Mouse (Mus musculus) MEL (cell line): Measurements from ENCODE around the gene H3f3b.

Experiments used
- CTCF ChIP-seq, 3 experiments: IDR thresholded peaks in 2 of 3; conservative IDR thresholded peaks in 1 of 3; 2 replicates each; pipeline ENCODE4 v1.5.1; 2011 to 2012; ENCODE audit warnings: low read length in 3 of 3, low read depth in 2 of 3, mild to moderate bottlenecking in 2 of 3, improper control_type of control experiment in 1 of 3, inconsistent platforms in 1 of 3, mixed read lengths in 1 of 3, moderate library complexity in 1 of 3; ENCODE audit not compliant: control insufficient read depth in 1 of 3, insufficient read depth in 1 of 3, poor library complexity in 1 of 3, severe bottlenecking in 1 of 3
- E2F4 ChIP-seq: IDR thresholded peaks from 2 replicates; pipeline ENCODE4 v1.6.1; 2011; ENCODE audit warnings: low read depth, low read length, improper control_type of control experiment, borderline replicate concordance
- GATA1 ChIP-seq: IDR thresholded peaks from 2 replicates; pipeline ENCODE4 v1.6.1; 2011; ENCODE audit warnings: low read depth, low read length, improper control_type of control experiment
- NRF1 ChIP-seq: IDR thresholded peaks from 2 replicates; pipeline ENCODE4 v1.6.1; 2014; ENCODE audit warnings: low read depth, mild to moderate bottlenecking, inconsistent platforms, low read length, improper control_type of control experiment, moderate library complexity; ENCODE audit not compliant: poor library complexity, insufficient read depth, severe bottlenecking
- RCOR1 ChIP-seq: IDR thresholded peaks from 2 replicates; pipeline ENCODE4 v1.6.1; 2012; ENCODE audit warnings: low read depth, mild to moderate bottlenecking, inconsistent platforms, low read length, improper control_type of control experiment
- UBTF ChIP-seq: IDR thresholded peaks from 2 replicates; pipeline ENCODE4 v1.6.1; 2012; ENCODE audit warnings: low read depth, mild to moderate bottlenecking, inconsistent platforms, low read length, improper control_type of control experiment, moderate library complexity, borderline replicate concordance; ENCODE audit not compliant: insufficient read depth

- TF ChIP-seq GATA1 (no peak), CTCF (IDR thresholded peaks at IDR 0.05 in 2 of 3, conservative IDR thresholded peaks at IDR 0.05 in 1 of 3; ENCODE audit: control insufficient read depth in 1 of 3, insufficient read depth in 1 of 3, low read depth in 2 of 3, low read length in 3 of 3, poor library complexity in 1 of 3, severe bottlenecking in 1 of 3) (no peak), NRF1 (no peak), UBTF (no peak), RCOR1 (no peak), E2F4 (no peak)
Measured at GRCm38 (mm10) chr11:116037826-116038225, 10.1 kb upstream of the H3f3b start.
